Mouse (Mus musculus): Measurements from ENCODE around the gene Ugt1a6b.

GRCm38 (mm10) chr1:88259643-88260024 lies 156.6 kb downstream of the Ugt1a6b start:
- TF ChIP-seq HCFC1 (IDR thresholded peaks at IDR 0.05; ENCODE audit: borderline replicate concordance, insufficient read depth, low read length) = no peak
- no peak for TF ChIP-seq ZNF384 (IDR thresholded peaks at IDR 0.05; ENCODE audit: low read depth, low read length)
- TF ChIP-seq CHD2 (IDR thresholded peaks at IDR 0.05; ENCODE audit: low read depth, low read length) = no peak
- TF ChIP-seq ZC3H11A (IDR thresholded peaks at IDR 0.05; ENCODE audit: borderline replicate concordance, low read depth, low read length) = no peak
